Mouse (Mus musculus) gastrocnemius, postnatal 36 days (tissue): ENCODE results near the gene Hoxd11. TPM values are rescaled to one million over a fixed set of nuclear protein-coding genes. Genes with fewer than 3 reads are reported as not detected.

Experiments
- DNase-seq, 2 experiments: peaks; one replicate each; pipeline ENCODE4 v3.0.0; 2022
- intact Hi-C: fragments of 180-260 bp; cut with DNase I; formaldehyde crosslinking; loops from one replicate; pipeline ENCODE4 v1.15.1; 2025
- total RNA-seq, 2 experiments: library from RNA; stranded (reverse); gene quantifications; 2 replicates each; pipeline ENCODE4 v1.2.3; 2021

Hoxd11 gene
- total RNA-seq, 2 experiments from 2014 or later: not detected

DNA sequence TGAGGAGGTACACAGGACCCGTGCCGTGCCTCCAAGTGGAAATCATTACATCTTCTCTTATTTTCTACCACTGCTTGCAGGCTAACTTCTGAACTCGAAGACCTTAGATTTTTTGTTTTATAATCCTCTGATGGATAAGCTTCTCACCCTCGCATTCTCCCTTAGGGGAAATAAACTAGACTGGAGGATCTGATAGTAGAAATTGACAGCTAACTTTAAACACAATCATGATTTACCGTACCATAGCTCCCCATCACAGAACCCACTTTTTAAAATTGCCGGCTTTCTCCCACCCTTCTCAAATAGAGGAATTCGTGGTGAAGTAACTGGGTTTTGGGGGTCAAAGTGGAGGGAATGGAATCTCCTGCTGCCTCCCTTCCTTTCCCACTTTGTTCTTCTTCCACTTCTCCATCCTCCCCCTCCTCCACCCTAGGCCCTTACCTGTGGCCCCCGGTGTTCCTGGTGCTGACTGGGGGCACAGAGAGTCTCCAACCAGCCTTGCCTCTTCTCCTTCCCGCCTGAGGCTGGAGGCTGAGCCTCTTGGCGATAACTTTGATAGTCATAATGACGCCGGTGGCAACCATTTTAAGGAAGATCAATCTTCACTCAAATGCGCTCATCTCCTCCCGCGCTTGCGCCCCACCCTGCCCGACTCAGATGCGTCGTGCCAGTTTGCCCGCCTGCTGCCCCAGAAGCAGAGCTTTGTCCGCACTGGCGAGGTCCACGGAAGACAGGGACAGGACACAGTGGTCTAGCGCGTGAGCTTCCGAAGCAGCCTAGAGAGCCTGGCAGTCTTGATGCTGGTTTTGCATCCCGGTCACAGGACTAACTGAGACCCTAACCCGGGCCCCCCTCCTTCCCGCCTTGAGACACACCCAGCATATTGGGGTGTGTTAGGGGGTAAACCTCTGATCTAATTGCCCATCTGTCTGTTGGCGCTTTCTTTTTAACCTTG is 18.7 kb upstream of the Hoxd11 start:
- intact Hi-C loops: loop anchor here (5.0 kb wide), 1 partner anchor 593 kb away; no protein-coding TSS in a partner anchor
- DNase-seq: no peak

DNA sequence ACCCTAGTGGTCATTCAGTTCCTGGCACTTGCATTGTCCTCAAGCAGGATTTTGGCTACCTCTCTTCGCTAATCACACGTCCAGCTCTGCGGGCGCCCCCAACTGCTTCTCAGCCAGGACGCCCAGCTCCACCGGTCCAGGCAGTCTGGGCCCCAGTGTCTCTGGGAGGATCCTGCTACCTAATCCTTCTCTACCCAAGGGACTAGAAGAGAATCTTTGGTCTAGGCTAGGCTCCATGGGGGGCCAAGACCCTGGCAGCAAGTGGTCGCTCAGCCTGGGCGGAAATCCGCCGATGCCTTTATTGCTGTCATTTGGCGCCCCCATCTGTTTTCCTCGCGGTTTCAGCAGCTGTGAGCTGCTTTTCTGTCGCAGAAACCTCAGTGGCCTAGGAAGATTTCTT is 17.7 kb upstream of the Hoxd11 start:
- intact Hi-C loops: loop anchor here (5.0 kb wide), 1 partner anchor 594 kb away; no protein-coding TSS in a partner anchor
- DNase-seq: no peak

GRCm38 (mm10) chr2:74663291-74663925 is 15.9 kb upstream of the Hoxd11 start:
- no peak for DNase-seq
- intact Hi-C loops: loop anchor here (5.0 kb wide), 1 partner anchor 596 kb away; no protein-coding TSS in a partner anchor

DNA sequence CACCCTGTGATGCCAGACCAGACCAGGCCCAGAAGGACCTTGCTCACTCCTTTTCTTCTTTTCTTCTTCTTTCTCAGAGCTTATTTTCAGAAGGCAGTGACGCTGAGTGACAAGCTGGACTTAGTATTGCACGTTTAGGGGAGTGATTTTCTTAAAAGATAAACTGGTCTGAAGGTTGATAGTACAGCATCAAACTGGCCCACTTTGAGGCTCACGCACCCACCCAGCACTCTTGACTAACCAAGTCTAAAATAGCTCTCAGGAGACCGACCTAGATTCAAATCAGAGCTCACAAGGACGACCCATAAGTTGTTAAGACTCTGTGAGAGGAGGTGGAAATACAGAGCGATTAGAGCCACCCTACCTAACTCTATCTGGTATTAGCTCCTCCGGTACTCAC is 12.9 kb upstream of the Hoxd11 start:
- intact Hi-C loops: no loop called here
- DNase-seq: no peak

DNA sequence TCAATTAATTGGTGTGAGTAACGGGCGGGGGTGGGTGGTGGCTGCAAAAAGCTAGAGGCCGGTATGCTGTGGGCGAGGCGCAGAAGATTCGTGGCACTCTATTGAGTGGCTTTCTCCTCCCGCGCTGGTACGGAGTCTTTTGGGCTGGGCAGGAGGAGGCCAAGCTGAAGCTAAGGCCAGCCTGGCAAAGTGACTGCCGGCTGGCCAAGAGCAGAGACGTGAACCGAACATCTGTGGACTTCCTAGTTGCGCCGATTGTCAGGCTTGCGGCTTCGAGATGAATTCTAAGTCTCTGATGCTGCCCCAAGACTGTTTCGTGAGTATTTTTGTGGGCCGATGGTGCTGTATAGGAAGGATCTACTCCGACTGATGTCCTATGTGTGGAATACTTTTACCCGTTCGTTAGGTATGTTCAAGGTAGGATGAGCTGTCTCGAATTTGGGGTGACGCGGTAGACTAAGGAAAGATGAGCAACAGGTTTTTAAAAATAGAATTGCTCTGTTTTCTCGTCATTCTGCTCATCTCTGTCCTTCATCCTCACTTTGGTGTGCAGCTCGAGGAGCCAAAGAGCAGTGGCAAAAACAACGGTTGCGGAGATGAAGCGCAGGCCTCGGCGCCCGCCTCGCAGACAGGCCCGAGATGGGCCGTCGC is 12.0 kb upstream of the Hoxd11 start:
- no peak for DNase-seq
- intact Hi-C loops: no loop called here

GRCm38 (mm10) chr2:74667842-74668357 is 11.5 kb upstream of the Hoxd11 start, which contains the start of gene Hoxd13:
Hoxd13 (plus strand) TSS chr2:74668310.
- intact Hi-C loops: no loop called here
- no peak for DNase-seq

DNA sequence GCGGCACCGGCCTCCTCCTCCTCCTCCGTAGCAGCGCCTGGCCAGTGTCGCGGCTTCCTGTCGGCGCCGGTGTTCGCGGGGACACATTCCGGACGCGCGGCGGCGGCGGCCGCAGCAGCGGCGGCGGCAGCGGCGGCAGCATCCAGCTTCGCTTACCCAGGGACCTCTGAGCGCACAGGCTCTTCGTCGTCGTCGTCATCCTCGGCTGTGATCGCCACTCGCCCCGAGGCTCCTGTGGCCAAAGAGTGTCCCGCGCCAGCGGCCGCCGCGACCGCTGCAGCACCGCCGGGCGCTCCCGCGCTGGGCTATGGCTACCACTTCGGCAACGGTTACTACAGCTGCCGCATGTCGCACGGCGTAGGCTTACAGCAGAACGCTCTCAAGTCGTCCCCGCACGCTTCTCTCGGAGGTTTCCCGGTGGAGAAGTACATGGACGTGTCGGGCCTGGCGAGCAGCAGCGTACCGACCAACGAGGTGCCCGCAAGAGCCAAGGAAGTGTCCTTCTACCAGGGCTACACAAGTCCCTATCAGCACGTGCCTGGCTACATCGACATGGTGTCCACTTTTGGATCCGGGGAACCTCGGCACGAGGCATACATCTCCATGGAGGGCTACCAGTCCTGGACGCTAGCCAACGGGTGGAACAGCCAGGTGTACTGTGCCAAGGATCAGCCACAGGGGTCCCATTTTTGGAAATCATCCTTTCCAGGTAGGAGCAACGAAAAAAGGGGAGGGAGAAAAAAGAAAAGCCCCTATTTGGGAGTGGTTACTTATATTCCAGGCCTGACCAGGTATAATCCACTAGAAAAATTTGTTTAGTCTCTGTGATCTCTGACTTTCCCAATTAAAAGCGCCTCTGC is 10.8 kb upstream of the Hoxd11 start:
- DNase-seq: no peak
- intact Hi-C loops: no loop called here

DNA sequence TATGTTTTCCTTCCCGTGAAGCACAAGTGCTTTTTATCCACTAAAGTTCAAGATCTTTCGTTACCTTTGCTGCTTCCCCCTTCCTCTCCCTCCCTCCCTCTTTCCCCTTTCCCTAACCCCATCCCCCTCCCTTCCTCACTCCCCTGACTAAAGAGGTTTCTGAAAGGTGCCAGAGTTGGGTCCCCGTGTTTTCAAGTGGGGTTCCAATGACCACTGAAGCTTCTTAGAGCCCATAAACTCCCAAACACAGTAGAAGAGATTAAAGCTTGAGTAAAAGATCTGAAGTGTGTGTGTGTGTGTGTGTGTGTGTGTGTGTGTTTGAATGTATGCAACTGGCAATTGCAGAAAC is 10.2 kb upstream of the Hoxd11 start:
- DNase-seq: no peak
- intact Hi-C loops: no loop called here

GRCm38 (mm10) chr2:74669650-74670235 is 9.6 kb upstream of the Hoxd11 start:
- DNase-seq: no peak
- intact Hi-C loops: loop anchor here (5.0 kb wide), 1 partner anchor 1087 kb away; the partner anchor contains the start of gene Chrna1

- intact Hi-C loops: loop anchor here (5.0 kb wide), 1 partner anchor 1088 kb away; the partner anchor contains the start of gene Chrna1
- no peak for DNase-seq
Measured at GRCm38 (mm10) chr2:74670632-74671188, 8.6 kb upstream of the Hoxd11 start.

DNA sequence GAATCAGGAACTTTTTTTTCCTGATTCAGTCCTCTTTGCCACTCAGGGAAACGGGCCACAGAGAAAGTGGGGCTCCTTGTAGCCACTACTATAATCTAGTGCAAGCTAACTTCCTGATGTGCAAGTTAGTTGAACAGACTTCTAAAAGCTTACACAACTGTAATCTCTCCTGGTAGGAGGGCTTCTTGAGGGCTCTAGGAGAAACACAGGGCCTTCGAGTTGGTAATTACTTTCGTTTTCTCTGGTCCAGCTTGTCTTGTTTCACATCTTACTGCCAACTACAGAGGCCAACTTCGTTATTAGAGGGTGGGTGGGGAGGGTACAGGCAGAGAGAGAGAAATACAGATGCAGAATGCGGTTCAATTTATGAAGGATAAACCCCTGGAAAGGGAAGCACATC is 7.5 kb upstream of the Hoxd11 start:
- intact Hi-C loops: loop anchor here (2.0 to 5.0 kb wide), 2 partner anchors 705 to 1090 kb away; partner anchors contain the start of gene Chrna1

DNA sequence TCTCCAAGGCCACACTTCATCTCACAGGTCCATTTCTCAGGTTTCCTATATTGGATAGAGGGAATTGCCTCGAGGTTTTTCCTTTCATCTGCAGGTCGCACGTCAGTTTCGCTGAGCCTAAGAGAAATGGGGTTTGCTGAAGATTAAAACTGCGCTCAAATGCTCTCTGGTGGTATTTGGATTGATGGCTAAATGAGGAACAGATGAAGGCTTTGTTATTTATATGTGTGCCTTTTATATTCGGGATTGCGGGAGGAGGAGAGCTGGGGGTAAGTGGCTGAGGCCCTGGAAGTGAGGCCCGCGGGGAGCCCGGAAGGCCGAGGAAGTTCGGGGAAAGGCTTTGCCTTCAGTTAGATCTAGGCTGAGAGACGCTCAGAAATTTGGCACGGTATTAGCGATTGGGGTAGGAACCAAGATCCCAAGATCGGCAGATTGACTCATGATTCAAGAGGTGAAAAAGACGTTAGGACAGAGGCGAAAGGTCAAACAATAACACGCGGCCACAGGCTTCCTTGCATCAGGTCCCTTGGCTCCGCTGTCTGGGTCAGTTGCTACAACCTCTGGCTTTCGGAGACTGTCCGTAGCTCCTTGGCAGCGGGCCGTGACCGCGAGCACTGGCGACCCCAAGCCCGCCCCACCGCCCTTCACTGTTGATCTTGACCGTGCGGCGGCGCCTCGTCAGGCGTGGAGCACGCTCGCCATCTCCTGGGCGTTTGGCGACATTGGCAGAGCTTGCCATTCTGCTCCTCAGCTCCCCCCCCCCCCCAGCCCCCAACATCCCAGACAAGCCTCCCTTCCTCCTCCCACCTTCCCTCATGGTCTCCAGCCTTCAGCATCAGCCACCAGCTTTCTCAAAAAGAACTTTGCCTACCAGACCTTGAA is 6.6 kb upstream of the Hoxd11 start:
- intact Hi-C loops: loop anchor here (2.0 to 5.0 kb wide), 2 partner anchors 706 to 1090 kb away; partner anchors contain the start of gene Chrna1
- no peak for DNase-seq

More for the DNA sequence above, 7.5 kb upstream of the Hoxd11 start:
- DNase-seq: no peak

DNA sequence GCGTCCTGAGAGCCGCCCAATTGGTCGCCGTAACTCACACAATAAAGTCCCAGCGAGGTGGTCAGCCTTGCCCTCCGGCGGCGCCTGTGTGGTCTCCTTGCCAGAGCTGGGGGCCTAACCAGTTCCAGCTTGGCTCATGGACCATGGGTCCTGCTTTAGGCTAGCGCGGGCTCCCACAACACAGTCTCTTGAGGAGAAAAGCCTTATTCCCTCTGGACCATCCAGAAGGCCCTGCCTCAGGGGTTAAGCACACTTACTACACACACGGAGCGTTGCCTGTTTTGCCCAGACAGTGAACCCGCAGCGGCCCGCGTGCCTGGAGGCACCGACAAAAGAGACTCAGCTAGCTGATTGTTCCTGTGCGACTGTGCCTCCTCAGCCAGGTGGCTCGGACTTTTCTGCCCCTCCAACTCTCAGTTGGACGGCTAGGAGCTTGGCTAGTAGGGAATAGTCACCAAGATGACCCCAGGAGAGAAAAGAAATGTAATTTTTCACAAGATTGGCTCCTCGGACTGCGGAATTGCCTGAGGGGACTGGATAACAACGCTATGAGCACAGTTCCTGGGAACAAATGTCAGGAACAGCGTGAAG is 5.4 kb upstream of the Hoxd11 start:
- intact Hi-C loops: loop anchor here (2.0 to 5.0 kb wide), 2 partner anchors 707 to 1092 kb away; partner anchors contain the start of gene Chrna1

DNA sequence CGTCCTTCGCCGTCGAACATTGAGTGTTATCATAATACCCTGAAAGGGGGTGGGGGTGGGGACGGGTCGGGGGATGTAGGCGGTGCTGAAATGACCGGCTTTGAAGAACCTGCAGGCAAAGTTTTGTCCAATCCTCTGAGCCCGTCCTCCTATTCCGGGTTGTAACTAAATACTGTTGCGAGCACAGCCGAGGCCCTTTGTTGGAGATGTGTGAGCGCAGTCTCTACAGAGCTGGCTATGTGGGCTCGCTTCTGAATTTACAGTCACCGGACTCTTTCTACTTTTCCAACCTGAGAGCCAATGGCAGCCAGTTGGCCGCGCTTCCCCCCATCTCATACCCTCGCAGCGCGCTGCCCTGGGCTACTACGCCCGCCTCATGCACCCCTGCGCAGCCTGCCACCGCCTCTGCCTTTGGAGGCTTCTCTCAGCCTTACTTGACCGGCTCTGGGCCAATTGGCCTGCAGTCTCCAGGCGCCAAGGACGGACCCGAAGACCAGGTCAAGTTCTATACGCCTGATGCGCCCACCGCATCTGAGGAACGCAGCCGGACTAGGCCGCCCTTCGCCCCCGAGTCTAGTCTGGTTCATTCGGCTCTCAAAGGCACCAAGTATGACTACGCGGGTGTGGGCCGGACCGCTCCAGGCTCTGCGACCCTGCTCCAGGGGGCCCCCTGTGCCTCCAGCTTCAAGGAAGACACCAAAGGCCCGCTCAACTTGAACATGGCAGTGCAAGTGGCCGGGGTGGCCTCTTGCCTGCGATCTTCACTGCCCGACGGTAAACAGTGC is 4.3 kb upstream of the Hoxd11 start, which contains the start of gene Hoxd12:
TSS of gene Hoxd12 (plus strand) at position 133 of the 785 bp plus-strand sequence.
- intact Hi-C loops: loop anchor here (5.0 kb wide), 1 partner anchor 1093 kb away; the partner anchor contains the start of gene Chrna1
- DNase-seq: no peak

More for the DNA sequence above, 5.4 kb upstream of the Hoxd11 start:
- no peak for DNase-seq

- intact Hi-C loops: no loop called here
- no peak for DNase-seq
Measured at GRCm38 (mm10) chr2:74675666-74676282, 3.6 kb upstream of the Hoxd11 start.
